Mouse (Mus musculus): Measurements from ENCODE around the gene 9530077C05Rik. TPM values are rescaled to one million over a fixed set of nuclear protein-coding genes. Genes with fewer than 3 reads are reported as not detected.

The 9530077C05Rik gene
- polyA plus RNA-seq, 1 experiment from 2014 or later, result 9.8 TPM

GRCm38 (mm10) chr9:22423507-22423906 is 12.2 kb downstream of the 9530077C05Rik start:
- Histone ChIP-seq H3K4me2 (replicated peaks; ENCODE audit: low read depth, low read length) (no peak overlapping the region), H3K9me3 (ENCODE audit: control insufficient read depth, low read length) (no peaks in the 10 kb centered on the region), H3K4me3 (ENCODE audit: low read depth, low read length) (no peak overlapping the region), H3K9ac (ENCODE audit: low read depth, low read length) (no peak overlapping the region), H3K27ac (ENCODE audit: low read depth, low read length) (no peak overlapping the region), H3K36me3 (ENCODE audit: control insufficient read depth, insufficient read depth, low read length) (no peaks in the 10 kb centered on the region), H3K27me3 (ENCODE audit: control insufficient read depth, insufficient read depth, low read length) (no peaks in the 10 kb centered on the region), H3K4me1 (replicated peaks; ENCODE audit: control insufficient read depth, insufficient read depth, low read length) (no peaks in the 10 kb centered on the region)
- WGBS, result 79% methylated on average over 1 of the region's 1 CpGs
- ATAC-seq (ENCODE audit: low FRiP score) (no peak), DNase-seq (ENCODE audit: low spot score) (no peak)

GRCm38 (mm10) chr9:22424196-22424595 is 12.9 kb downstream of the 9530077C05Rik start:
- Histone ChIP-seq H3K4me1 (replicated peaks; ENCODE audit: control insufficient read depth, insufficient read depth, low read length) (no peaks in the 10 kb centered on the region), H3K4me2 (replicated peaks; ENCODE audit: low read depth, low read length) (no peak overlapping the region), H3K9ac (ENCODE audit: low read depth, low read length) (no peak overlapping the region), H3K27me3 (ENCODE audit: control insufficient read depth, insufficient read depth, low read length) (no peaks in the 10 kb centered on the region), H3K4me3 (ENCODE audit: low read depth, low read length) (no peak overlapping the region), H3K9me3 (ENCODE audit: control insufficient read depth, low read length) (no peaks in the 10 kb centered on the region), H3K27ac (ENCODE audit: low read depth, low read length) (no peak overlapping the region), H3K36me3 (ENCODE audit: control insufficient read depth, insufficient read depth, low read length) (no peaks in the 10 kb centered on the region)
- DNase-seq (ENCODE audit: low spot score), result no peak
- ATAC-seq (ENCODE audit: low FRiP score), result no peak
- WGBS, result 80% methylated on average over 10 of the region's 10 CpGs

GRCm38 (mm10) chr9:22424719-22425118 is 13.4 kb downstream of the 9530077C05Rik start:
- Histone ChIP-seq H3K27ac (ENCODE audit: low read depth, low read length) (no peak overlapping the region), H3K9ac (ENCODE audit: low read depth, low read length) (no peak overlapping the region), H3K4me2 (replicated peaks; ENCODE audit: low read depth, low read length) (no peak overlapping the region), H3K27me3 (ENCODE audit: control insufficient read depth, insufficient read depth, low read length) (no peaks in the 10 kb centered on the region), H3K4me1 (replicated peaks; ENCODE audit: control insufficient read depth, insufficient read depth, low read length) (no peaks in the 10 kb centered on the region), H3K4me3 (ENCODE audit: low read depth, low read length) (no peak overlapping the region), H3K36me3 (ENCODE audit: control insufficient read depth, insufficient read depth, low read length) (no peaks in the 10 kb centered on the region), H3K9me3 (ENCODE audit: control insufficient read depth, low read length) (no peaks in the 10 kb centered on the region)
- ATAC-seq (ENCODE audit: low FRiP score), result no peak
- no peak for DNase-seq (ENCODE audit: low spot score)
- 98% methylated on average over 4 of the region's 4 CpGs for WGBS

- DNase-seq (ENCODE audit: low spot score) (no peak), ATAC-seq (ENCODE audit: low FRiP score) (no peak)
- 22% methylated on average over 2 of the region's 4 CpGs for WGBS
These were observed 16.8 kb downstream of the 9530077C05Rik start for GRCm38 (mm10) chr9:22428028-22428665.

GRCm38 (mm10) chr9:22428666-22429410 is 17.5 kb downstream of the 9530077C05Rik start:
- ATAC-seq (ENCODE audit: low FRiP score) (no peak), DNase-seq (ENCODE audit: low spot score) (no peak)
- H3K27me3 ChIP-seq (ENCODE audit: control insufficient read depth, insufficient read depth, low read length), result no peaks in the 10 kb centered on the region
- no peaks in the 10 kb centered on the region for H3K36me3 ChIP-seq (ENCODE audit: control insufficient read depth, insufficient read depth, low read length)
- H3K4me2 ChIP-seq (replicated peaks; ENCODE audit: low read depth, low read length), result no peak overlapping the region
- WGBS, result 84% methylated on average over 14 of the region's 14 CpGs
- H3K9me3 ChIP-seq (ENCODE audit: control insufficient read depth, low read length), result no peaks in the 10 kb centered on the region
- no peak overlapping the region for H3K9ac ChIP-seq (ENCODE audit: low read depth, low read length)
- H3K27ac ChIP-seq (ENCODE audit: low read depth, low read length), result no peak overlapping the region
- H3K4me3 ChIP-seq (ENCODE audit: low read depth, low read length), result no peak overlapping the region
- no peaks in the 10 kb centered on the region for H3K4me1 ChIP-seq (replicated peaks; ENCODE audit: control insufficient read depth, insufficient read depth, low read length)

More at GRCm38 (mm10) chr9:22428028-22428665, 16.8 kb downstream of the 9530077C05Rik start:
- Histone ChIP-seq H3K27ac (ENCODE audit: low read depth, low read length) (no peak overlapping the region), H3K4me1 (replicated peaks; ENCODE audit: control insufficient read depth, insufficient read depth, low read length) (no peaks in the 10 kb centered on the region), H3K27me3 (ENCODE audit: control insufficient read depth, insufficient read depth, low read length) (no peaks in the 10 kb centered on the region), H3K4me2 (replicated peaks; ENCODE audit: low read depth, low read length) (no peak overlapping the region), H3K9me3 (ENCODE audit: control insufficient read depth, low read length) (no peaks in the 10 kb centered on the region), H3K36me3 (ENCODE audit: control insufficient read depth, insufficient read depth, low read length) (no peaks in the 10 kb centered on the region), H3K9ac (ENCODE audit: low read depth, low read length) (no peak overlapping the region), H3K4me3 (ENCODE audit: low read depth, low read length) (no peak overlapping the region)

GRCm38 (mm10) chr9:22429533-22430241 is 18.4 kb downstream of the 9530077C05Rik start:
- DNase-seq (ENCODE audit: low spot score), result no peak
- H3K27me3 ChIP-seq (ENCODE audit: control insufficient read depth, insufficient read depth, low read length), result no peaks in the 10 kb centered on the region
- no peaks in the 10 kb centered on the region for H3K4me1 ChIP-seq (replicated peaks; ENCODE audit: control insufficient read depth, insufficient read depth, low read length)
- H3K9ac ChIP-seq (ENCODE audit: low read depth, low read length), result no peak overlapping the region
- no peak overlapping the region for H3K4me3 ChIP-seq (ENCODE audit: low read depth, low read length)
- 74% methylated on average over 15 of the region's 15 CpGs for WGBS
- no peaks in the 10 kb centered on the region for H3K9me3 ChIP-seq (ENCODE audit: control insufficient read depth, low read length)
- no peak overlapping the region for H3K27ac ChIP-seq (ENCODE audit: low read depth, low read length)
- no peak for ATAC-seq (ENCODE audit: low FRiP score)
- no peaks in the 10 kb centered on the region for H3K36me3 ChIP-seq (ENCODE audit: control insufficient read depth, insufficient read depth, low read length)
- H3K4me2 ChIP-seq (replicated peaks; ENCODE audit: low read depth, low read length), result no peak overlapping the region

- Histone ChIP-seq H3K36me3 (ENCODE audit: control insufficient read depth, insufficient read depth, low read length) (no peaks in the 10 kb centered on the region), H3K9me3 (ENCODE audit: control insufficient read depth, low read length) (no peaks in the 10 kb centered on the region), H3K27me3 (ENCODE audit: control insufficient read depth, insufficient read depth, low read length) (no peaks in the 10 kb centered on the region), H3K4me3 (ENCODE audit: low read depth, low read length) (no peak overlapping the region), H3K9ac (ENCODE audit: low read depth, low read length) (no peak overlapping the region), H3K27ac (ENCODE audit: low read depth, low read length) (no peak overlapping the region), H3K4me2 (replicated peaks; ENCODE audit: low read depth, low read length) (no peak overlapping the region), H3K4me1 (replicated peaks; ENCODE audit: control insufficient read depth, insufficient read depth, low read length) (no peaks in the 10 kb centered on the region)
- no peak for ATAC-seq (ENCODE audit: low FRiP score)
- WGBS, result 48% methylated on average over 5 of the region's 5 CpGs
- DNase-seq (ENCODE audit: low spot score), result no peak
These were observed 19.1 kb downstream of the 9530077C05Rik start for GRCm38 (mm10) chr9:22430315-22430840.

- no peak for ATAC-seq (ENCODE audit: low FRiP score)
- H3K4me1 ChIP-seq (replicated peaks; ENCODE audit: control insufficient read depth, insufficient read depth, low read length), result no peaks in the 10 kb centered on the region
These were observed 21.9 kb downstream of the 9530077C05Rik start for GRCm38 (mm10) chr9:22433221-22433620.

More at GRCm38 (mm10) chr9:22433221-22433620, 21.9 kb downstream of the 9530077C05Rik start:
- H3K9ac ChIP-seq (ENCODE audit: low read depth, low read length), result no peak overlapping the region
- H3K4me2 ChIP-seq (replicated peaks; ENCODE audit: low read depth, low read length), result no peak overlapping the region
- H3K9me3 ChIP-seq (ENCODE audit: control insufficient read depth, low read length), result no peaks in the 10 kb centered on the region
- no peak overlapping the region for H3K27ac ChIP-seq (ENCODE audit: low read depth, low read length)
- H3K4me3 ChIP-seq (ENCODE audit: low read depth, low read length), result no peak overlapping the region
- no peak for DNase-seq (ENCODE audit: low spot score)
- H3K27me3 ChIP-seq (ENCODE audit: control insufficient read depth, insufficient read depth, low read length), result no peaks in the 10 kb centered on the region
- WGBS, result 76% methylated on average over 2 of the region's 2 CpGs
- no peaks in the 10 kb centered on the region for H3K36me3 ChIP-seq (ENCODE audit: control insufficient read depth, insufficient read depth, low read length)
